Mouse (Mus musculus): ENCODE results near the gene Etv1.

Etv1 gene

GRCm38 (mm10) chr12:38779186-38779777 is at the start of gene Etv1:
TSS of gene Etv1 (plus strand) at chr12:38779380.
- peak; percentile 96 for DNase-seq (ENCODE audit: low read depth, low spot score)

GRCm38 (mm10) chr12:38729661-38730060 is 49.5 kb upstream of the Etv1 start:
- DNase-seq (ENCODE audit: low read depth, low spot score), result peak; percentile 92

GRCm38 (mm10) chr12:38730791-38731190 is 48.4 kb upstream of the Etv1 start:
- peak; percentile 57 for DNase-seq (ENCODE audit: low read depth, low spot score)

GRCm38 (mm10) chr12:38759322-38759721 is 19.9 kb upstream of the Etv1 start:
- DNase-seq (ENCODE audit: low read depth, low spot score), result no peak

- DNase-seq (ENCODE audit: low read depth, low spot score), result peak; percentile 13
These were observed 1.9 kb upstream of the Etv1 start for GRCm38 (mm10) chr12:38777316-38777715.

- DNase-seq (ENCODE audit: low read depth, low spot score), result no peak
These were observed 1.3 kb upstream of the Etv1 start for GRCm38 (mm10) chr12:38777957-38778298.

GRCm38 (mm10) chr12:38778299-38779075 is 693 bp upstream of the Etv1 start:
- peak; percentile 98 for DNase-seq (ENCODE audit: low read depth, low spot score)

- peak; percentile 87 for DNase-seq (ENCODE audit: low read depth, low spot score)
These were observed 1.1 kb downstream of the Etv1 start for GRCm38 (mm10) chr12:38780006-38780954.

- peak; percentile 46 for DNase-seq (ENCODE audit: low read depth, low spot score)
These were observed 1.8 kb downstream of the Etv1 start for GRCm38 (mm10) chr12:38780955-38781304.

- no peak for DNase-seq (ENCODE audit: low read depth, low spot score)
These were observed 2.5 kb downstream of the Etv1 start for GRCm38 (mm10) chr12:38781686-38782085.

- no peak for DNase-seq (ENCODE audit: low read depth, low spot score)
These were observed 4.1 kb downstream of the Etv1 start for GRCm38 (mm10) chr12:38783291-38783690.

- DNase-seq (ENCODE audit: low read depth, low spot score), result peak; percentile 67
These were observed 5.0 kb downstream of the Etv1 start for GRCm38 (mm10) chr12:38784221-38784620.

GRCm38 (mm10) chr12:38786571-38786970 is 7.4 kb downstream of the Etv1 start:
- DNase-seq (ENCODE audit: low read depth, low spot score), result no peak

- no peak for DNase-seq (ENCODE audit: low read depth, low spot score)
These were observed 8.5 kb downstream of the Etv1 start for GRCm38 (mm10) chr12:38787704-38788103.

- DNase-seq (ENCODE audit: low read depth, low spot score), result peak; percentile 49
These were observed 9.4 kb downstream of the Etv1 start for GRCm38 (mm10) chr12:38788621-38789020.

GRCm38 (mm10) chr12:38789789-38790355 is 10.7 kb downstream of the Etv1 start:
- DNase-seq (ENCODE audit: low read depth, low spot score), result no peak

- no peak for DNase-seq (ENCODE audit: low read depth, low spot score)
These were observed 13.9 kb downstream of the Etv1 start for GRCm38 (mm10) chr12:38793076-38793475.

- no peak for DNase-seq (ENCODE audit: low read depth, low spot score)
These were observed 14.5 kb downstream of the Etv1 start for GRCm38 (mm10) chr12:38793697-38794096.

GRCm38 (mm10) chr12:38807031-38807430 is 27.9 kb downstream of the Etv1 start:
- peak; percentile 36 for DNase-seq (ENCODE audit: low read depth, low spot score)

GRCm38 (mm10) chr12:38812392-38812791 is 33.2 kb downstream of the Etv1 start:
- DNase-seq (ENCODE audit: low read depth, low spot score), result no peak

GRCm38 (mm10) chr12:38814010-38814786 is 35.0 kb downstream of the Etv1 start:
- no peak for DNase-seq (ENCODE audit: low read depth, low spot score)

Measured in ZHBTc4 (cell line).